Mouse (Mus musculus): ENCODE results near the gene Zmym6.

Zmym6 gene

GRCm38 (mm10) chr4:127124331-127124730, 47.1 kb downstream of the Zmym6 start:
- no peak for DNase-seq (ENCODE audit: low spot score)

GRCm38 (mm10) chr4:127125834-127126463, 48.8 kb downstream of the Zmym6 start:
- peak; percentile 87 for DNase-seq (ENCODE audit: low spot score)

- no peak for DNase-seq (ENCODE audit: low spot score)
Measured at GRCm38 (mm10) chr4:127134687-127135086, 57.5 kb downstream of the Zmym6 start.

- no peak for DNase-seq (ENCODE audit: low spot score)
Measured at GRCm38 (mm10) chr4:127137591-127137990, 60.4 kb downstream of the Zmym6 start.

GRCm38 (mm10) chr4:127138486-127138885, 61.3 kb downstream of the Zmym6 start:
- DNase-seq (ENCODE audit: low spot score) = no peak

- no peak for DNase-seq (ENCODE audit: low spot score)
Measured at GRCm38 (mm10) chr4:127150031-127150430, 72.8 kb downstream of the Zmym6 start.

GRCm38 (mm10) chr4:127153345-127153744, 76.2 kb downstream of the Zmym6 start:
- no peak for DNase-seq (ENCODE audit: low spot score)

GRCm38 (mm10) chr4:127155757-127156156, 78.6 kb downstream of the Zmym6 start:
- no peak for DNase-seq (ENCODE audit: low spot score)

GRCm38 (mm10) chr4:127157746-127158145, 80.6 kb downstream of the Zmym6 start:
- DNase-seq (ENCODE audit: low spot score) = no peak

- no peak for DNase-seq (ENCODE audit: low spot score)
Measured at GRCm38 (mm10) chr4:127163926-127164325, 86.7 kb downstream of the Zmym6 start.

- DNase-seq (ENCODE audit: low spot score) = no peak
Measured at GRCm38 (mm10) chr4:127167096-127167495, 89.9 kb downstream of the Zmym6 start.

- no peak for DNase-seq (ENCODE audit: low spot score)
Measured at GRCm38 (mm10) chr4:127167731-127168130, 90.5 kb downstream of the Zmym6 start.

GRCm38 (mm10) chr4:127168211-127168913, 91.2 kb downstream of the Zmym6 start:
- no peak for DNase-seq (ENCODE audit: low spot score)

- no peak for DNase-seq (ENCODE audit: low spot score)
Measured at GRCm38 (mm10) chr4:127168914-127169345, 91.7 kb downstream of the Zmym6 start, which contains the start of gene Dlgap3. Dlgap3 (plus strand) TSS chr4:127169204.

GRCm38 (mm10) chr4:127169346-127170221, 92.4 kb downstream of the Zmym6 start:
- DNase-seq (ENCODE audit: low spot score) = no peak

GRCm38 (mm10) chr4:127170866-127171265, 93.7 kb downstream of the Zmym6 start:
- no peak for DNase-seq (ENCODE audit: low spot score)

- DNase-seq (ENCODE audit: low spot score) = no peak
Measured at GRCm38 (mm10) chr4:127171341-127171905, 94.2 kb downstream of the Zmym6 start.

GRCm38 (mm10) chr4:127172119-127172518, 94.9 kb downstream of the Zmym6 start:
- DNase-seq (ENCODE audit: low spot score) = no peak

GRCm38 (mm10) chr4:127172614-127173013, 95.4 kb downstream of the Zmym6 start:
- DNase-seq (ENCODE audit: low spot score) = no peak

- peak; percentile 21 for DNase-seq (ENCODE audit: low spot score)
Measured at GRCm38 (mm10) chr4:127173461-127173860, 96.3 kb downstream of the Zmym6 start.
